Mouse (Mus musculus): Measurements from ENCODE around the gene Astl.

GRCm38 (mm10) chr2:127311193-127311592, 27.2 kb upstream of the Astl start:
- TF ChIP-seq CTCF (IDR thresholded peaks at IDR 0.05; ENCODE audit: borderline replicate concordance, control insufficient read depth, extremely low read depth, insufficient read depth, low read length, poor library complexity) (no peak), POLR2A (IDR thresholded peaks at IDR 0.05; ENCODE audit: control insufficient read depth, extremely low read depth, insufficient read depth, low read length, poor library complexity) (no peak)

Measured in thymus, adult 2 months (tissue).